Mouse (Mus musculus) left cerebral cortex, postnatal 14 days (tissue): ENCODE data around the gene Lrp1. TPM values are rescaled to one million over a fixed set of nuclear protein-coding genes. Genes with fewer than 3 reads are reported as not detected.

Experiments used
- DNase-seq, 2 experiments: peaks; one replicate each; pipeline ENCODE4 v3.0.0; 2021 to 2022; ENCODE audit warnings: low spot score in 2 of 2, mixed read lengths in 1 of 2
- intact Hi-C: fragments of 180-260 bp; cut with DNase I; formaldehyde crosslinking; loops from one replicate; pipeline ENCODE4 v1.15.1; 2025
- total RNA-seq, 2 experiments: library from RNA; stranded (reverse); gene quantifications; 2 replicates each; pipeline ENCODE4 v1.2.3; 2021

Gene Lrp1
- total RNA-seq, 2 experiments from 2014 or later: 285 to 305 TPM

DNA sequence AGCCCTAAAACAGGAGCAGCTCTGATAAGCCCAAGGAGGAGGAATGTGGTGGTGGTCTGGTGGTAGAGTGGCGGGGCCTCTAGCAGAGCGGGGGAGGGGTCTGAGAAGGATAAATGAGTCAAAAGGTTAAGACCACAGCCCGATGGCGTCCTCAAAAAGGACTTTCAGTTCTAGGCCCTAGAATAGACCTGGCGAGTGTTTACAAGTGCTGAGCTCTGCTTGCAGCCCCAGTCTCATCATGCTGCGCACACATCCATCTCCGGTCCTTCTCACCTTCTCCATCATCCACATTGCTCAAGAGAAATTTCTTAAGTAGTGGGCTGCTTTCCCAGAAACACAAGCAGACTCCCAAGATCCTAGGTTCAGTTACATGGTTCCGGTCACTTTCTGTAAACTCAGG is 22.3 kb downstream of the Lrp1 start:
- intact Hi-C loops: no loop called here
- no peak for DNase-seq

DNA sequence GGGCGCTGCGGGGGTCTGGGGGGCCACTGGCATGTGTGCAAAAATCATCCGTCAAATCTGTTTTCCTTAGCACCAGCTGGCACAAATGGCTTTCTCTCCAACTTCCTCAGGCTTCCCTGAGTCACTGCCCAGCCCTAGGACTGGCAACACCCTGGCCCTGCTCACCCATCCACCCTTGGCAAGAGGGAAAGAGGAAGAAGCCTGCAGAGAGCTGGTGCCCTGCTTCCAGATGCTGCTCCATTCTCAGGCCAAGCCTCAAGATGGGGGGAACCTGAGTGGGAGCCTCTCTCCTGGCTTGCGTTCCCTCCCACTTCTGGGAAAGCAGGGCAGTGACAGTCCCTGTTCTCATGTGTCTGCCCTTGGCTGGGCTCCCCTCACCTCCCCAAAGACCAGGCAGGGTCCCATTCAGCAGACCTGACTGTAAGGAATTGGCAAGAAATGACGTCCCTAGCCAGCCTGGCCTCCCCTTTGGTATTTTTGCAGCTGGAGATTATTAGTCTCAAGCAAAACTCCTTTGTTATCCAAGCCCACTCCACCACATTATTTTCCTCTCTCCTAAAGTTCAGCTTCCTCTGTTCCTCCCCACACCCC is 23.5 kb downstream of the Lrp1 start:
- intact Hi-C loops: loop anchor here (2.0 kb wide), 1 partner anchor 17 kb away; no protein-coding TSS in a partner anchor
- DNase-seq: no peak

DNA sequence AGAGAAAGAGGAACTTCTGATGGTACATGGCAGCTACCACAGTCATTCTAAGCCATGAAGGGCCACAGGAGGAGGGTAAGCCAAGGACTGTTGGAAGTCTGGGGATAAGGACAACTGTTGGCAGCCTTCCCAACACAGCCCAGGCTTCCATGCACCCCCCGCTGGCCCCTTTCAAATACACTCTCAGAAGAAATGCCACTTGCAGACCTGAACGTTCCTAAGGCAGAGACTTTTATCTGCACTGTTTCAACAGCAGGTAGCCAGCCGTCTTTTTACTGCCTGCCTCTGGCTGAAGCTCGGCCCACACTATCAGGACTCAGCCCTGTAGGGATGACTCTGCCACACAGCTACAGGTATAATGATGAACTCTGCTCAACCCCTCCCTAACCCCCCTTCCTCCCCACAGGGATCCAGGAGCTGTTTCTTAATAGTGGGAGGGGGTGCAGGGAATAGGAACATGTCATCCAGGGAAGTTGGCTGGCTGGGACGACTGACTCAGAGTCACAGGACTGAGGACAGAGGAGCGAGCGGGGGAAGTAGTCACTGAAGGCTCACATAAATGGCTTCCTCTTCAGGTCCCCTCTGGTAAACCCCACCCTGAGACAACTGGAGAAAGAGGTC is 24.5 kb downstream of the Lrp1 start:
- DNase-seq: peak in 1 of 2 experiments; percentile 54
- intact Hi-C loops: loop anchor here (2.0 kb wide), 1 partner anchor 18 kb away; no protein-coding TSS in a partner anchor

DNA sequence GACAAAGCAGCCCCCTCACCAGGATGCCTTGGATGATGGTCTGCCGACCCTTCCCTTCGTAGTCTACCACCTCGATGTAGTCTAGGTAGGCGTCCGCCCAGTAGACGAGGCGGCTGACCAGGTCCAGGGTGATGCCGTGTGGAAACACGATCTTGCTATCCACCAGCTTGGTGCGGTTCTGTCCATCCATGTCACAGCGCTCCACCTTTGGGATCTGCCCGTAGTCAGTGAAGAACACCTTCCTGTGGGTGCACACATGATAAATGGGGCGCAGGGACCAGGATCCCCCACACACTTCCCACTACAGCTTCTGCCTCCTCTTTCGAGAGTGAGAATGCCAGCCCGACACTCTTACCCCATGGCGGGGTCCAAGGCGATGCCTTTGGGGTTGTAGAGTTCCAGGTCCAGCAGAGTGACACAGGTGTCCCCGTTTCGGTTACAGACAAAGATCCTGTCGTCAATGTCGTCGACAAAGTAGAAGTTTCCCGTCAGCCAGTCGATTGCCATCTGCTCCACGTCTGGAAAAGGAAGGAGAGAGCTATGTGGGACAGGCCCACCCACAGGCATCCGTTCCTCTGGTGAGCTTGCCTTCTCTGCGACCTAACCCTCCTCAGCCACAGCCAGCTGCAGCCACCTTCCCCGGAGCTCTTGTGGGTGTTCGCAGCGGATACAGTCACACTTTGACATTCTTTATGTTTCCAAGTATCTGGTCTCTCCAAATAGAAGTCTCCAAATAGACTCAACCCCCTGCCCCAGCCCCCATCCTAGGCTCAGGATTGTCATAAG is 25.8 kb downstream of the Lrp1 start:
- DNase-seq: no peak
- intact Hi-C loops: no loop called here

DNA sequence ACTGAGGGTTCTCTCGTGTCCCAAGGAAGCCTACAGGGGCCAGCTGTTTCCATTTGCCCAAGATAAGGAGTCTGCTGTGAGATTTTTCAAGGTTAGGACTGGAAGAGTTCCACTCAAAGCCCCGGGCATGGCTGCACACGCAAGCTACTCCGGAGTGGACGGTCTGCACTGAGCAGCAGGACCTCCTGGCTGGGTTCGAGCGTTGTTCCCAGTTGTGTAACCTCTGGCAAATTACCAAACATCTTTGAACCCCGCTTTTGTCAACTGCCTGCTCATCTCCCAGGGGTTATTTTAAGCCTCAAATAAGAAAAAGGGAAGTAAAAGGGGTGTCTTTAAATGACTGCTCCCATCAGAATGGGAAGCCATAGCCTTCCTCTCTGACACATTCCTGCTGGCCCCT is 26.5 kb downstream of the Lrp1 start:
- intact Hi-C loops: no loop called here
- DNase-seq: no peak

DNA sequence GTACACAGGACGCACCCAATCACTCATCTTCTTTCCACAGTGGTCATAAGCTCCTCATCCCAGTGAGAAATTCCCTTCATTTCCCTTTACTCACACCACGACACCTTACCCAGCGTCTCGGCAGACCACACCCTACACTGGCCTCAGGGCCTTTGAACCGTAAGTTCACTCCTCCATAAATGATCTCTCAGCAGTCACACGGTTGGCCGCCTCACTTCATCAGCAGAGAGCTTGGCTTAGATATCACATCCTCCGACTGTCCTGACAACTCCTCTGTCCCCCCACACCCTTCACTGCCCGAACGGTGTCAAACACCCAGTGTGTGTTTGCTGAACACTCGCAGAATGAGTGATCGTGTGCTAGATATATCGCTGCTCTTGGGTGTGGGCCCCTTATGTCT is 28.1 kb downstream of the Lrp1 start:
- no peak for DNase-seq
- intact Hi-C loops: no loop called here

DNA sequence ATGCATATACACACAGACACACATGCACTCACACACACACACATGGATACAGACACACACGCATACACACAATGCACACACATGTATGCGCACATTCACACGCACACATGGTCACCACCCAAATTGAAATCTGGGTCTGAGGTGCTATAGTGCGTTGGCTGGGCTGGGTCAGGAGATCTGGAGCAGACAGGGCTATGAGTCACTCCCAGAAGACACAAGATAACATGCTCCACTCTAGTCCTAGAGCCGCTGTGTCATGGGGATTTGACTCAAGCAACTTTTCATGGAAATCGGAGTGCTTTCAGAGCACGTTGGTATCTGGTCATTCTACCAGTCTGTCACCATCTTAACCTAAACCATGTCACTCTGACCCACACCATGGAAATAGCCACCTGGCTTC is 28.5 kb downstream of the Lrp1 start:
- DNase-seq: no peak
- intact Hi-C loops: no loop called here

DNA sequence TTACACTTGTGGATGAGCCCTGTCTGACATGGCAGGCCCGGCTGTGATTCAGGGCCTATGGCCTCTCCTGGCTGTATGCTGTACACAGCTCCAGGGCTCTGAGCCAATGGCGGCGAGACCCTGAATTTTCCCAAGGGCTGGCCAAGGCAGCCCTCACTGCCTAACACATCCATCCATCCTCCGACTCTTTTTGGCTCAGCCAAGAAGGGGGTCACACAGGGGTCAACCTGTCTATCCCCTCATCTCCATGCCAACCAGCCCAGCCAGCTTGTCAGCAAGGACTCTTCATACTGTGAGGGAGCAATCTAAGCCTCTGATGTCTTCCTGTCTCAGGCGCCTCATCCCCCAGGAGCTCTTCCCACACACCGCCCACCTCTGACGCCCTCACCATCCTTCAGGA is 29.4 kb downstream of the Lrp1 start:
- DNase-seq: no peak
- intact Hi-C loops: no loop called here

DNA sequence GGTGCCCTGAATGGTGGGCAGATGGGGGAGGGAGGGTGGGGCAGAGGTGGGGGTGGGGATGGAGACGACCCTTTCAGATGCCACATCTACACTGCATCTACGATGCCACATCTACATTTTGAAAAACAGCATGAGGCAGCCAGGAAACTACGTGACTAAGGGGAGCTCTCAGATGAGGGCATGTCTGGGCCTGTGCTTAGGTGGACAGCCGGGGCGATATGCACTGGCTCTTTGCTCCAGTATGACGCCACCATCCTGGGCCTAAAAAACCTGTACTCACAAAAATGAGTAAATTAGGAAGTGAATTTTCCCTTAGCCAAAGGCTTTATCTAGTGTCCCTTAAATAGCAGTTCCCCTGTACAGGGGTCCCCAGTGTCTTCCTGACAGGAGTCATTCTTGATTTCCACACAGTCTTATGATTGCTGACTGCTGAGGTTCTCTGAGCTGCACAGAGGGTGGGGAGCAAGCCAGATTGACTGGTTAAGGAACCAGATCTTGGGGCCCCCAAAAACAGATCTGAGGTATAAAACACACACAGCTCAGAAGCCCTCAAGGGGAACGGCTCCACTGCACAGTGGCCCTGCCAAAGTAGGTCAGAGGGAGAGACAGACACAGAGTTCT is 30.0 kb downstream of the Lrp1 start:
- intact Hi-C loops: no loop called here
- no peak for DNase-seq

DNA sequence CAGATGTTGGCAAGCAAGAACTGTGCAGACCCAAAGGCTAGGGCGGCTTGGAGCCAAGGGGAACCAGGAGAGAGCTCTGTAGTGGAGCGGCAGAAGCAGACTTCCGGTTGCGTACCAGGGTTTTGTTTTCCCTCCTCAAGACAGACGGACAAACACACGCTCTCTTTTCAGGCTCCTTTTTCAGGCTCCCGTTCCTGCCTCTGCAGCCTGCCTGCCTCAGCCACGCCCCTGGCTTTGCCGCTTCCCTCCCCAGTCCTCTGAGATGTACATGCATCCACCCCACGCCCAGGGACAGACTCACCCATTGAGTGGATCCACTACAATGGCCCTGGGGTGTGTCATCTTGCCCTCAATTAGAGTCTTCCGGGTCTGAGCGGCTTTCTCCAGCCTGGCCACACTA is 30.7 kb downstream of the Lrp1 start:
- DNase-seq: no peak
- intact Hi-C loops: no loop called here

DNA sequence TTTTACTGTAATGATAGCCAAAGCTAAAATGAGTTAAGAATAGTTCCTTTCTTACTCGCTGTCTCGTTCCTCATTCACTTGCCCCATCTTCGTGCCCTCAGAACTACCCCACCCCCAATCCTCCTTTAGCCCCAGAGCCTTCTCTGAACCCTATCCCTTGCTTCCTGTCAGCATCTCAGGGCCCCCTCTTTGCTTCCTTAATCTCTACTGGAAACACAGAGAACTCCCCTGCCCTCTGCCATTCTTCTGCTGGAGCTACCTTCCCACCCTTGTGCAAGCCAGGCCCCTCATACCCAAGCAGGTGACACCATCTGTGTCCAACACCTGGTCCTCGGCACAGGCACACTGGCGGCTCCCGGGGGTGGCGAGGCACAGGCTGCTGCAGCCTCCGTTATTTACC is 33.2 kb downstream of the Lrp1 start:
- intact Hi-C loops: no loop called here
- no peak for DNase-seq

DNA sequence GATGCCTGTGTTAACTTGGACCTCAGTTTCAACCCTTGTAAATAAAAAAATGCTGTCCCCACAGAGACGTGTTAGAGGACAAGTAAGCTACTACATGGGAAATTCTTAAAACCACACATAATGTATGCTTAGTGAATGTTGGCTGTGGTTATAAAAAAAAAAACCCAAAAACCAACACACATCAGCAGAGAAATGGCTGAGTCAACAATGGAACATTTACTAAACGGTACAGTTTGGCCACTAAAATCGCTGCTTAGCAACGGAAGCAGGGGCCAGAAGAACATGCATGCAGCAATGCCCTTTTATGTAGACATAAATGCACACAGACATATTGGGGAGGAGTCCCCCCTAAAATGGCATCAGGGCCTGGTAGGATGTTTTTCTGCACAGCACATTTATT is 34.7 kb downstream of the Lrp1 start:
- no peak for DNase-seq
- intact Hi-C loops: no loop called here

DNA sequence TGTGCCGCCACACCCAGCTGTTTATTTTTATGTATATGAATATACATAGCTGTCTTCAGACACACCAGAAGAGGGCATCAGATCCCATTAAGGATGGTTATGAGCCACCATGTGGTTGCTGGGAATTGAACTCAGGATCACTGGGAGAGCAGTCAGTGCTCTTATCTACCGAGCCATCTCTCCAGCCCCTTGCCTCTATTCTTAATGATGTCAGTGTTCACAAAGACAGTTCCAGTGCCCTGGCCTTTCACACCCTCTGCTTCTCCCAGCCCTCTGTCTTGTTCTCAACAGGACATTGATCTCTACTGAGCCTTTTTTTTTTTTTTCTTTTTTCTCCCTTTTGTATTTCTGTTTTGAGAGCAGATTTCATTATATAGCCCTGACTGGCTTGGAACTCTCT is 35.4 kb downstream of the Lrp1 start:
- intact Hi-C loops: no loop called here
- no peak for DNase-seq

DNA sequence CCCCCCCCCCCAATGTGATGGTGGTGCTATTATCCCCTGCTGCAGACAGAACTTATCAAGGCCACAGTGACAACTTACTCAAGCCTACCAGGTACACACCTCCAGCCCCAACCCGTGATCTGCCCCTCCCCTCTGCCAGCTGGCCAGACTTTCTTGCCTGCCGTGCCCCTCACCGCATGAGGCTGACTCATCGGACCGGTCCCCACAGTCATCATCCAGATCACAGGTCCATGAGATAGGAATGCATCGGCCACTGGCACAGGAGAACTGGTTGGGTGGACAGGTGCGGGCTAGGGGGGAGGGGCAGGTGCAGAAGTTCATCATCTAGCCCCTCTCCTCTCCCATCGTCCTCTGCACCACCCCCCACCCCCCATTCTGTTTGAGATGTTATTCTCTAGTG is 37.3 kb downstream of the Lrp1 start:
- DNase-seq: no peak
- intact Hi-C loops: no loop called here

DNA sequence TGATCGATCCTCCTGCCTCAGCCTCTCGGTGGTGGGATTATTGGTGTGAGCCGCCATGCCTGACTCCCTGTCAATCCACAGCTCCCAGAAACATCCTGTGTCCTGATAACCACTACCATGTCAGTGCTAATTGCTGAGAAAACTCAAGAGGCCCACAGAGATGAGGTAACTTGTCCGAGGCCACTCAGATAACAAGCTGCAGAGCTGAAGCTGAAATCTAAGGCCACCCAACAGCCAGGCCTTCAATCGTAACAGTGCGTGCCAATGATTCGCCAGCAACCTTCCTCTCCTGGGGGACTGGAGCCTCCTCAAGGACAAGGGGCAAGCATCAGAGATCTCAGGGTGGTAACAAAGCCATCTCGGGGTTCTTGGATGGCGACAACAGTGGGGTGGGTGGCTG is 39.7 kb downstream of the Lrp1 start:
- intact Hi-C loops: no loop called here
- no peak for DNase-seq

DNA sequence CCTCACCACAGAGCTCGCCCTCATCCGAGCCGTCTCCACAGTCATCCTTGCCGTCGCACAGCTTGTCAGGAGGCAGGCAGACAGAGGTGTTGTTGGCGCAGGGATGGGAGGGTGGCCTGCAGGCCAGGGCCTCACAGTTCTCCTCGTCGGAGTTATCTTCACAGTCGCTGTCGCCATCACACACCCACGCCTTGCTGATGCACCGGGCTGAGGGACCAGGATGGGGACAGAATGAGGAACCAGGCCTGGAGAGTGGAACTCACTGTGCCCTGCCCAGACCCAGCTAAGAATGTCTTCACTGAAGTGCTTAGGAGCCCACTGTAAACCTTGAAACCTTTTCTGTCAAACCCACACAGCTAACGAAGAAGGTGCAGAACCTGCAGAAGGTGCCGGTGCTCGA is 43.0 kb downstream of the Lrp1 start:
- intact Hi-C loops: loop anchor here (2.0 kb wide), 1 partner anchor 45 kb away; no protein-coding TSS in a partner anchor
- DNase-seq: no peak

DNA sequence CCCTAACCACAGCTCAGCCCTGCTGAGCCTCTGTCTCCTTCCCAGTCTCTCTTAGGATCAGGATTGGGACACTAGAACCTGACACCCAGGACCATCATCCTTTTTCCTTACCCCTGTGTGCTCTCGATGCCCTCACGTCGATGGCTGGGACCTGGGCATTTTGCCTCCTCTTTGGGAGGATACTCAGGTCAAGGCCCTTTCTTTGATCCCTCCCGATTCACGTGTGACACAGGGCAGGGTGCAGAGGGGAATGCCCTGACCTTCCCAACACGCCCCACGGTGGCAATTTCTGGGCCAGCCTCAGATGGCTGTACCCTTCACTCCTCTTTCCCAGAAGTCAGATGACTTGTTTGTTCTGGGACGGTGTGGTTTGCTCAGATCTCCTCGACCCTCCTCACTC is 43.8 kb downstream of the Lrp1 start:
- no peak for DNase-seq
- intact Hi-C loops: loop anchor here (2.0 kb wide), 1 partner anchor 46 kb away; no protein-coding TSS in a partner anchor

DNA sequence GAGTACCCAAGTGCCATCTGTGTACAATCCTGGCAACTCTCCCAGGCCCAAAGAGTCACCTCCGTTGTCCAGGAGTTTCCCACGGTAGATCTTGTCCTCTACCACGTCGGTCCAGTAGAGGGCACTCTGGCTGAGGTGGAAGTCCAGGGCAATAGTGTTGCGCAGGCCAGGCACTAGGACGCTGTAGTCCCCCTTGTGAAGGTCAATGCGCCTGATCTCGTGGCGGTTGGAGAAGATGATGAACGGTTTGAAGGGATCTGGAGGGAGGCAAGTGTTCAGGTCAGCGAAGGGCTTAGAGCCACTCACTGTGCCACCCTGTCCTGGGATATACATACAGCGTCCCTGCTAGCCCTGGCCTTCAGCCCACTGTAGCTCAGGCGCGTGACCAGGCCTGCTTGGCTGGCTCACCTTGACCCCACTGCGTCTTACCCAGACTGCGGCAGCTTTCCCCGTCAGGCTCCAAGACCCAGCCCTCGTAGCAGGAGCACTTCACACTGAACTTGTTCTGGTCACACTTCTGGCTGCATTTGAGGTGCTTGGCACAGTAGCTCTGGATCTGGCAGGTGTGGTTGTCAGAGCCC is 44.5 kb downstream of the Lrp1 start:
- intact Hi-C loops: loop anchor here (2.0 kb wide), 1 partner anchor 46 kb away; no protein-coding TSS in a partner anchor

DNA sequence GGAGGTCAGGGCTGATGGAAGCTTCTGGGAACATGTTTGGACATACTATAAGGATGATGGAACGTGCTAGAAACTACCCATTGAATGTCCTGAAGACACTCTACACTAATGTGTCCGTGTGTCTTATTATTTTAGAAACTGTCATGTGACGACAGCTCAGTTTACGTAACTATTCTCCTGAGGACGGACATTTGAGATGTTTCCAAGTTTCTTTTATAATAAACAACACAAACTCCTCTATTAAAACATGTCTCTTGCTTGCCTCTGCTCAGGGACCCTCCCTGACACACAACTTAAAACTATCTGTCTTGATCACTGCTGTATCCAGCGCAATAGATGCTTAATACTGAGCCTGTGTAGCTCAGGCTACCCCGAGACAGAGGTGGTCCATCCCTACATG is 45.2 kb downstream of the Lrp1 start:
- no peak for DNase-seq
- intact Hi-C loops: loop anchor here (2.0 kb wide), 1 partner anchor 47 kb away; no protein-coding TSS in a partner anchor

More for the DNA sequence above, 44.5 kb downstream of the Lrp1 start:
- DNase-seq: peak in 1 of 2 experiments; percentile 65

DNA sequence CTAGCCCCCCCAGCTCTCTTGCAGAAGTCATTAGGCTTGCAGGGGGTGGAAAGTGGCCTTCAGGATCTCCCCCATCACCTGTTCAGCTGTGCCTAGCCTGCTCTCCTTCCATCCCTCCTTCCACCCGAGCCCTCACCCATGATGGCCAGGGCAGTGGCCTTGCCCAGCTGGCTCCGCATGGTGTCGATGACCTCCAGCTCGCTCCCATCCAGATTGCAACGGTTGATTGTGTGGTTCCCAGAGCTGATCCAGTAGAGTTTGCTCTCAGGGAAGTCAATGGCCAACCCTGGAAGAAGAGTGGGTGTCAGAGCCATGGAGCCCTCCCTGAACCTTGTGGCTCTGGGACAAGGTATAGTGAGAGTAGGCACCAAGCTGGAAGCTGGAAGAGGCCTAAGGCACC is 48.7 kb downstream of the Lrp1 start:
- intact Hi-C loops: no loop called here
- no peak for DNase-seq
